Mouse (Mus musculus) testis, postnatal 10 days (tissue): Measurements from ENCODE around the gene Gamt.
A peak's percentile ranks its signal among the peaks of the same experiment; 100 is the strongest.

ENCODE experiments used
- DNase-seq: peaks from one replicate; pipeline ENCODE4 v3.0.0; 2021; ENCODE audit warnings: low spot score

Gene Gamt

GRCm38 (mm10) chr10:80285222-80286070, 24.6 kb upstream of the Gamt start:
- no peak for DNase-seq

- no peak for DNase-seq
These were observed 21.9 kb upstream of the Gamt start for GRCm38 (mm10) chr10:80282481-80283441.

GRCm38 (mm10) chr10:80281921-80282371, 21.1 kb upstream of the Gamt start:
- DNase-seq: no peak

GRCm38 (mm10) chr10:80281304-80281703, 20.5 kb upstream of the Gamt start:
- DNase-seq: no peak

GRCm38 (mm10) chr10:80279273-80279672, 18.5 kb upstream of the Gamt start:
- no peak for DNase-seq

- DNase-seq: no peak
These were observed 17.6 kb upstream of the Gamt start for GRCm38 (mm10) chr10:80278390-80278789.

GRCm38 (mm10) chr10:80276238-80276637, 15.4 kb upstream of the Gamt start:
- DNase-seq: no peak

GRCm38 (mm10) chr10:80273847-80274246, 13.0 kb upstream of the Gamt start:
- DNase-seq: no peak

GRCm38 (mm10) chr10:80271870-80272585, 11.2 kb upstream of the Gamt start:
- DNase-seq: no peak

- DNase-seq: no peak
These were observed 10.5 kb upstream of the Gamt start for GRCm38 (mm10) chr10:80271186-80271843.

- DNase-seq: no peak
These were observed 9.9 kb upstream of the Gamt start for GRCm38 (mm10) chr10:80270734-80271181.

- DNase-seq: no peak
These were observed 9.3 kb upstream of the Gamt start for GRCm38 (mm10) chr10:80270099-80270498.

- no peak for DNase-seq
These were observed 4.3 kb upstream of the Gamt start for GRCm38 (mm10) chr10:80265149-80265486.

- DNase-seq: peak; percentile 99
These were observed 3.7 kb upstream of the Gamt start for GRCm38 (mm10) chr10:80264341-80265148.

- no peak for DNase-seq
These were observed 2.1 kb upstream of the Gamt start for GRCm38 (mm10) chr10:80262776-80263365.

GRCm38 (mm10) chr10:80262169-80262568, 1.4 kb upstream of the Gamt start:
- no peak for DNase-seq

- DNase-seq: peak; percentile 100
These were observed 765 bp upstream of the Gamt start for GRCm38 (mm10) chr10:80261585-80261968.

- DNase-seq: peak; percentile 93
These were observed 761 bp downstream of the Gamt start for GRCm38 (mm10) chr10:80259861-80260641.

- no peak for DNase-seq
These were observed 1.4 kb downstream of the Gamt start for GRCm38 (mm10) chr10:80259463-80259805.
